Mouse (Mus musculus): ENCODE results near the gene Smad1. TPM values are rescaled to one million over a fixed set of nuclear protein-coding genes. Genes with fewer than 3 reads are reported as not detected.

Gene Smad1
- polyA plus RNA-seq, 1 experiment: 69.3 TPM

DNA sequence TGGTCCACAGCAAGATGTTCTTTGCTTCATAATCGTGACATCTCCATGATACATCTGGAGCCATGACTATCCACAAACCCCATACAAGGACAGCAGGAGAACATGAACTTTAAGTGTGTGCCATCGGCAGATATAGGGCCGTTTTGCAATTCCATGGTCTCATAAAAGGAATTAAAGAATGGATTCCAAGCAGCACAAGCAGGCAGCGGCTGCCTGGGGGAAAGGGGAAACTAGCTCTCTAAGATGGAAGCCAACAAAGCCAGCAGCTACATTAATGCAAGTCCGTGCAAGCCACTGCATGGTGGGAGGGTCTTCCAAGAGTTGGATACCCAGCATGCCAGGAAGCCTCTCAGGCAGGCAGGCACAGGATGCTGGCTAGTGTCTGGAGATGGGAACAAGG, 74.4 kb downstream of the Smad1 start:
- peak; percentile 17 for DNase-seq (ENCODE audit: low read depth)
- TF ChIP-seq POLR2A (IDR thresholded peaks at IDR 0.05; ENCODE audit: borderline replicate concordance, extremely low read depth, insufficient read depth, insufficient read length, poor library complexity, severe bottlenecking) (no peak), CTCF (IDR thresholded peaks at IDR 0.05; ENCODE audit: borderline replicate concordance, extremely low read depth, insufficient read depth, insufficient read length) (no peak)

DNA sequence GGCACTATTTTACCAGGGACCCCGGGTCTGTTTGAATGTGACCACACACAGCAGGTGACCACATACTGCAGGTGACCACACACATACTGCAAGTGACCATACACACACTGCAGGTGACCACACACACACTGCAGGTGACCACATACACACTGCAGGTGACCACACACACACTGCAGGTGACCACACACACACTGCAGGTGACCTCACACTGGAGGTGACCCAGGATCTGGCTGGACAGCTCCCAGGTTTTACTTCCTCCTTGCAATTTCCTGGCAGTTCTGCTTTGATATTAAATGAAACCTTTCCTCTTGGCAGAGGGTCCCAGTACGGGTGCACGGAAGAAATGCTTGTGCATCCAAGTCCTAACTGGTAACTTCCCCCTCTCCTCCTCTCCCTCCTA, 75.3 kb downstream of the Smad1 start:
- TF ChIP-seq CTCF (IDR thresholded peaks at IDR 0.05; ENCODE audit: borderline replicate concordance, extremely low read depth, insufficient read depth, insufficient read length): no peak
- no peak for TF ChIP-seq POLR2A (IDR thresholded peaks at IDR 0.05; ENCODE audit: borderline replicate concordance, extremely low read depth, insufficient read depth, insufficient read length, poor library complexity, severe bottlenecking)
- no peak for DNase-seq (ENCODE audit: low read depth)

DNA sequence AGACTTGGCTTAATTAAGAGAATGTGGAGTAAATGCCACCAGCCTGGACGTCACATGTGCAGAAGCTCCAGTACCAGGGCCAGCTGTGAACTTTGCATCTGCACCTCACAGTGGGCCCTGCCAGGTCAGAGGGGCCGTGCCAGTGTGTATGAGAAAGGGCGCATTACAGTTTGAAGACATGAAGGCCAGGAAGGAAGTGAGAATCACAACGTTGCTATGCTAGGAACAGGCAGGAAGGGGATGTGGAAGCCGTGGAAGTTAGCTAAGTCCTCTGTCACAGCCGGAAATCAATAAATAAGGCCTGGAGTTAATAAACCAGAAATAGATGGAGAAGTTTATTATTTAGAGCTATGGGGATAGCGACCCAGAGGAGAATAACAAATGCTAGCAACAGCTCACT, 76.2 kb downstream of the Smad1 start:
- TF ChIP-seq CTCF (IDR thresholded peaks at IDR 0.05; ENCODE audit: borderline replicate concordance, extremely low read depth, insufficient read depth, insufficient read length): no peak
- TF ChIP-seq POLR2A (IDR thresholded peaks at IDR 0.05; ENCODE audit: borderline replicate concordance, extremely low read depth, insufficient read depth, insufficient read length, poor library complexity, severe bottlenecking): no peak
- DNase-seq (ENCODE audit: low read depth): no peak

DNA sequence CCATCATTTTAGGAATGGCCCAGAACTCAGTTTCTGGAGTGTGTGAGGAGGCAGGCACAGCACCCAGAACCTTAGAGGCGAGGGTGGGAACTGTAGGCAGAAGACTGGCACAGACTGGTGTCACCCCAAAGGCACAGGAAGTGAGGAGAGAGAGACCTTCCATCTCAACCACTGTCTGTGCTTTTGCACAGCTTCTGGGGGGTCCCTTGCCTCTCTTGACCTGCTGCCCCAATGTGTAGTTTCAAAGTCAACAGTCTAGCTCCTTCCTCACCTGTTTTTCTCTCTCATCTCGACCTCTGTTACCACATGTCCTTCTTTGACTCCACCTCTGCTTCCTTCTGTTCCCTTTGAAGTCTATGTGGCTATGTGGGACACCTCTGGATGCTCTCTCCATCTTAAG, 88.5 kb downstream of the Smad1 start:
- no peak for DNase-seq (ENCODE audit: low read depth)
- TF ChIP-seq CTCF (IDR thresholded peaks at IDR 0.05; ENCODE audit: borderline replicate concordance, extremely low read depth, insufficient read depth, insufficient read length) (no peak), POLR2A (IDR thresholded peaks at IDR 0.05; ENCODE audit: borderline replicate concordance, extremely low read depth, insufficient read depth, insufficient read length, poor library complexity, severe bottlenecking) (no peak)

DNA sequence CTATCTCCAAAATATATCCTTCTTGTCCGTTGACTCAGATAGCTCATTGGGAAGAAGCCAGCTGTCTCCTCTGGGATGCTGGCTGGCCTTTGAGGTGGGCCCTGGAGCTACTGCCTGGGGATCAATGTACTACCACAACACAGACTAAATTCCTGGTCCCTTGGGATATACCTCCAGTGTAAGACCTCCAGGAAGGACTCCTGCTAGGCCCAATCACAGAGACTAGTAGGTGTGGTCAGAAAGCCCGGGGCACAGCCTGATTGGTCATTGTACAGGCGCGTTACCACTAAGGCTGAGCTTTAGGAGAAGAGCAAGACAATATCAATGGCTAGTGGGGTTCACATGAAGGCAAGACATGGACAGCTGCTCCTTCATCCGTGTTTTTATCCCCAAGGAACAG, 93.4 kb downstream of the Smad1 start:
- DNase-seq (ENCODE audit: low read depth): no peak
- no peak for TF ChIP-seq POLR2A (IDR thresholded peaks at IDR 0.05; ENCODE audit: borderline replicate concordance, extremely low read depth, insufficient read depth, insufficient read length, poor library complexity, severe bottlenecking)
- TF ChIP-seq CTCF (IDR thresholded peaks at IDR 0.05; ENCODE audit: borderline replicate concordance, extremely low read depth, insufficient read depth, insufficient read length): no peak

DNA sequence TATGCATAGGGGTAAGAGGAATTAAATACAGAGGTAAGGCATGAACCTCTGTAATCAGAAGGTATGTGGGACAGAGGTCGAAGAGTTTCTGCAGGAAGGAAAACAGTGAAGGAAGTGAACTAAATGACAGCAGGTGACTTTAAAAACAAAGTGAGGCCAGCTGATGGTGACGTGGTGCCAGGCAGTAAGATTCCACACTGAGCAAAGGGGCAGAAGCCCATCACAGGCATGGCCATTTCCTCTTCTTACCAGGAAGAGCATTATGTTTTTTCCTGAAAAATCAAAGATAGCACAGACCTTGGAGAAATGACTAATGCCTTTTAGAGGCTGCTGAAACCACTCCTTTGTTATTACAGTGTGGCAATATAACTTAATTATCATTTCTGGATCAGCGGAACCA, 97.8 kb downstream of the Smad1 start:
- TF ChIP-seq POLR2A (IDR thresholded peaks at IDR 0.05; ENCODE audit: borderline replicate concordance, extremely low read depth, insufficient read depth, insufficient read length, poor library complexity, severe bottlenecking) (no peak), CTCF (IDR thresholded peaks at IDR 0.05; ENCODE audit: borderline replicate concordance, extremely low read depth, insufficient read depth, insufficient read length) (no peak)
- DNase-seq (ENCODE audit: low read depth): no peak

DNA sequence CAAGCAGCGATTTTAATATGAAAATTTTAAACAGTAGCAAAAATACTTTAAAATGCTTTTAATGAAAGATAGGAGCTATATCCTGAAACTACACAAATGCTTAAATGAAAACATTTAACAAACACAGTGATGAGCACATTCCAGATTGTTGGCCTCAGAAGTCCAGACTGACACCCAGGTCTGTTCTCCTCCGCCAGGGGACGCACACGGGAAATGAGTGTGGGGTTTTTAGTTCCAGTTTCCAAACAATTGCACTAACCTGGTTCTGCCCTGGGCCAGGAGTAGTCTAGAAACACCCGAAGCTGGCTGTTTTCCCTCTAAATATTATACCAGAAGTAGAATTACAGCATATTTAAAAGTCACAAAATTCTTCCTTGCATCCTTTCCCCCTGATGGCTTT, 99.6 kb downstream of the Smad1 start:
- DNase-seq (ENCODE audit: low read depth): no peak
- TF ChIP-seq POLR2A (IDR thresholded peaks at IDR 0.05; ENCODE audit: borderline replicate concordance, extremely low read depth, insufficient read depth, insufficient read length, poor library complexity, severe bottlenecking): no peak
- TF ChIP-seq CTCF (IDR thresholded peaks at IDR 0.05; ENCODE audit: borderline replicate concordance, extremely low read depth, insufficient read depth, insufficient read length): no peak

DNA sequence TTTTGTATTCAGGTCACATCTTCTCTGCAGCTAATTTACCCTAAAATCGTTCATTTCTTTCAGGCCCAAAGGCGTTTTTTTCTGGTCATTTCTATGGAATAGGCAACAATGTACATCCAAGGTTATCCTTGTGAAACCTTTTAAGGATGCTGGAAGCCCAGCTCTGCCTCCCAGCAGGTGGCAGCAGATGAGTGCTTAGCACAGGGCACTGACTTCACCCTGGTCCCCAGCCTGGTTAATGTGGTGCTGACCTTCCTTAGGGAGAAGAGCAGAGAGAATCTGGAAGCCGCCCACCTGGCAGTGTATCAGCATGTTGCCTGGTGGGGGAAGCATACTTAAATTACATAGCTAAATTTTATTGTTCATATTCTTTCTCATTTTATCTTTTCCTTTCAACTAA, 101.6 kb downstream of the Smad1 start:
- peak; percentile 80 for DNase-seq (ENCODE audit: low read depth)
- peak; percentile 80 for TF ChIP-seq CTCF (IDR thresholded peaks at IDR 0.05; ENCODE audit: borderline replicate concordance, extremely low read depth, insufficient read depth, insufficient read length)
- no peak for TF ChIP-seq POLR2A (IDR thresholded peaks at IDR 0.05; ENCODE audit: borderline replicate concordance, extremely low read depth, insufficient read depth, insufficient read length, poor library complexity, severe bottlenecking)

DNA sequence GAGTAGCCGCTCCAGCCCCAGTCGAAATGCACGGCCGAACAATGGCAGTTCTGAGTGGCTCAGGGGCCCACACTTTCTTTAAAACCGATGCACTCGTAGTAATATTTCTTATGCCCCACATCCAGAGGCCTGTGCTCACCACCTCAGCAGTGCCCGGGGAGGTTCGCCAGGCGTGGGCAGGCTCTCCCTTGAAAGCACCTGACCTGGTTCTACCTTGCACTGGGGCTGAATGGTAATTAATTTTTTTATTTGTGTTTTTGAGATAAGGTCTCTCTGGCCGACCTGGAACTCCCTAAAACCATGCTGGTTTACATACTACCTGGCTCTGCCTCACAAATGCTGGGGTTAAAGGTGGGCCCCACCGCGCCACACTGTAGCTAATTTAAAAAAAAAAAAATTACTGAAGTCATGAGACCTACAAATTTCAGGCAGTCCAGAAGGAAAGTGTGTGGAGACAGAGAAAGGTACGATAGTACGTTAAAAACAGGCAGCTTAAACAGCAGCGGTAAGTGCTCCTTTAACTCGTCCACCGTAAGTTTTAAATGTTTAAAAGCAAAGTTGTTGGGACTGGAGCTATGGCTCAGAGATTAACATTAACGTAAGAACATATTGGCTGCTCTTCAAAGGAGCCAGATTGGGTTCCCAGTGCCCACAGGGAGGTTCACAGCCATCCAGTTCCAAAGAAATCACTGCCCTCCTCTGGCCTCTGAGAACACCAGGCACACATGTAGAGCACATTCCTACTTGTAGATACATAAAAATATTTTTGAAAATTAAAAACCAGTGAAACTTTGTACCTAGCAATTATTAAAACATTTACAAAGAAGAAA, 103.8 kb downstream of the Smad1 start:
- DNase-seq (ENCODE audit: low read depth): peak; percentile 44
- no peak for TF ChIP-seq CTCF (IDR thresholded peaks at IDR 0.05; ENCODE audit: borderline replicate concordance, extremely low read depth, insufficient read depth, insufficient read length)
- no peak for TF ChIP-seq POLR2A (IDR thresholded peaks at IDR 0.05; ENCODE audit: borderline replicate concordance, extremely low read depth, insufficient read depth, insufficient read length, poor library complexity, severe bottlenecking)

DNA sequence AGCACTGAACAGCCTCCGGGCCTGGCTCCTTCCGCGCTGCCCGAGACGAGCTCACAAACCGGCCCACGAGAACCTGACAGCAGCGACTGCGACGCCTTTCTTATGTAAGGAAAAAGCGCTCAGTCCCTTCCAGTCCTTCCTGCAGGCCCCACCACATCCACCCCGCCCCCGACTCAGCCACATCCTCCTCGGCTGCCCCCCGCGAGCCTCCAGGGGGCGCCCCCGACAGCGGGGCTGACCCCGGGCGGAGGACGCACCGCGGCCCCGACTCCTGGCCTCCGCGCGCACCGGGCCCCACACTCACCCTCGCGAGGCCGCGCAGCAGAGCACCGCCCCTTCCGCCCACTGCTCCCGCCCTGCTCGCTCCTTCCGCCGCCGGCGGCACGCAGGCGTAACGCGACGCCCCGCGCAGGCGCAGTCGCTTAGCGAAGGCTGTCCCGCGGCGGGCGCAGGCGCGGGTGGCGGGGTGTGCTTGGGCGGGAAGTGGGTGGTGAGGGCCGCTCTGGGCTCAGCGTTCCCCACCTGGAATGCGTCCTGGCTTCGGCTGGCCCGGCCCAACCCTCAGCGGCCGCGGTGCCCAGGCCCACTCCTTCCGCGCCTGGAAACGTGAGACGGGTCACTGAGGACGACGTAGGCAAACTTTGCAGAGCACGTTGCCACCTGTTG, 104.6 kb downstream of the Smad1 start, which contains the start of gene Mmaa:
TSS of gene Mmaa (minus strand) at position 328 of the 666 bp plus-strand sequence.
- TF ChIP-seq CTCF (IDR thresholded peaks at IDR 0.05; ENCODE audit: borderline replicate concordance, extremely low read depth, insufficient read depth, insufficient read length) (peak; percentile 51), POLR2A (IDR thresholded peaks at IDR 0.05; ENCODE audit: borderline replicate concordance, extremely low read depth, insufficient read depth, insufficient read length, poor library complexity, severe bottlenecking) (peak; percentile 94)
- peak; percentile 99 for DNase-seq (ENCODE audit: low read depth)

DNA sequence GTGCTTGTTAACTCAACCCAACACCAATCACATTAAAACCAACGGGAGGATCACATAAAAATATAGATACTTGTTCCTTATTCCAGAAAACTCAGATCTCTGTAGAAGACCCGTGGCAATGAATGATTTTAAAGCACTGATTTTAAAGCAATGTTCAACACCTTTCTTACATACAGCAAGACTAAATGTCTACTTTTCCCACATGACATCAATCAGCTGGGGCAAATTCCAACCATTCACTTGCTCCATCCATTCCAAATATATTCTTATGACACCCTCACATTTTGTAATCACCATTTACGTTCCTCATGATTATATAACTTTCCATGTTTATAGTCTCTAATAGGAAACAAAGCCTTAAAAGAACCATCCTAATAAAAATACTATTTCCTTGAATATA, 105.5 kb downstream of the Smad1 start:
- TF ChIP-seq POLR2A (IDR thresholded peaks at IDR 0.05; ENCODE audit: borderline replicate concordance, extremely low read depth, insufficient read depth, insufficient read length, poor library complexity, severe bottlenecking) (no peak), CTCF (IDR thresholded peaks at IDR 0.05; ENCODE audit: borderline replicate concordance, extremely low read depth, insufficient read depth, insufficient read length) (no peak)
- peak; percentile 19 for DNase-seq (ENCODE audit: low read depth)
